ENCODE assay signal across 21 mouse cellular contexts in the genomic region with DNA sequence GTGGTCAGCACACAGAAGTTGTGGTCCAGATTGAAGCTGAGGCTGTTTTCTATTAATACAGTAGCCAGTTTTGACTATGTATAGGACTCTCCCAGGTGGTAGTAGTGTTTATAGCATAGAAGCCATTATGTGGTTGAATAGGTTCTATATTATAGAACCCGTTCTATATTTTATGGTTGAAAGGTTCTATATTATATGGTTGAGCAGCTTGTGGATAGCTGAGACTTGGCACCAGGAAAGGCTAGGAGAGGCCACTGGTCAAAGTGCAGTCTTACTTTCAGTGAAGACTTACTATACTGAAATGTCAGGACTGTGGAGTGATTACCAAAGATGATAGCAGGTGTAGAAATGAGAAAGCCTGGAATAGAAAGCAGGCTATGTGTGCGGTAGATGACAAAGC.
A peak's percentile ranks its signal among the peaks of the same experiment; 100 is the strongest.
DNase-seq lines count a peak whose midpoint lies in the region; ATAC-seq and TF ChIP-seq lines count a peak whose summit lies in the region.
"Had no signal": no experiment of that assay in that cellular context is flagged by ENCODE, and none has a peak within 500 bp of the region (broad histone marks: within the 10 kb centered on the region; RNA-seq: fewer than 3 reads in every experiment).

No protein-coding gene starts in this region.

- H3K27me3 ChIP-seq in kidney, embryonic 14.5 days (ENCODE audit: control insufficient read depth, insufficient read depth, low read length) = no peaks in the 10 kb centered on the region
- no peaks in the 10 kb centered on the region for H3K27me3 ChIP-seq in kidney, embryonic 16.5 days (ENCODE audit: insufficient read depth, low read length)
- H3K27me3 ChIP-seq in myocyte (ENCODE audit: control insufficient read depth, insufficient read depth, insufficient read length) = no peaks in the 10 kb centered on the region
- no peaks in the 10 kb centered on the region for H3K27me3 ChIP-seq in forebrain, embryonic 11.5 days (ENCODE audit: control insufficient read depth, insufficient read depth, low read length)
- H3K27me3 ChIP-seq: embryonic facial prominence, embryonic 12.5 days; forebrain, embryonic 12.5 days had no signal

- no peaks in the 10 kb centered on the region for H3K79me2 ChIP-seq in myocyte (ENCODE audit: control insufficient read depth, insufficient read depth)

- peak; percentile 42 for DNase-seq in kidney, adult 9 months
- no peak for DNase-seq in kidney, adult 18-20 months
- peak; percentile 23 for DNase-seq in kidney, postnatal 14 days
- DNase-seq in forebrain, embryonic 11.5 days (ENCODE audit: low spot score) = no peak
- DNase-seq: adrenal gland, adult 2 months; adrenal gland, postnatal 10 days; adrenal gland, postnatal 25 days; cerebellum, adult 11 months; cerebellum, adult 18-20 months; cerebellum, adult 8-10 months; cerebellum, adult 9-11 months; cerebellum, postnatal 14 days; cerebellum, postnatal 36 days; embryo, embryonic 11 days had no signal

- H3K4me1 ChIP-seq in kidney, embryonic 14.5 days (ENCODE audit: control insufficient read depth, insufficient read depth, low read length) = no peaks in the 10 kb centered on the region
- H3K4me1 ChIP-seq in kidney, embryonic 16.5 days (ENCODE audit: insufficient read depth, low read length) = 0 out of 2 replicates have a peak, but pooled peaks cover 2% of the 10 kb centered on the region
- H3K4me1 ChIP-seq in forebrain, embryonic 11.5 days (replicated peaks; ENCODE audit: control insufficient read depth, insufficient read depth, low read length) = no peaks in the 10 kb centered on the region
- H3K4me1 ChIP-seq: embryonic facial prominence, embryonic 12.5 days; forebrain, embryonic 12.5 days had no signal

- no peak overlapping the region for H3K4me3 ChIP-seq in kidney, embryonic 14.5 days (ENCODE audit: low read length)
- no peak overlapping the region for H3K4me3 ChIP-seq in kidney, embryonic 16.5 days (ENCODE audit: low read length)
- no peak overlapping the region for H3K4me3 ChIP-seq in myocyte
- no peak overlapping the region for H3K4me3 ChIP-seq in forebrain, embryonic 11.5 days (ENCODE audit: low read depth, low read length)
- H3K4me3 ChIP-seq: embryonic facial prominence, embryonic 12.5 days; forebrain, embryonic 12.5 days had no signal

- ATAC-seq in kidney, embryonic 14.5 days (ENCODE audit: low FRiP score, low TSS enrichment) = no peak
- ATAC-seq in kidney, embryonic 16.5 days (ENCODE audit: low FRiP score, low TSS enrichment) = peak; percentile 51; the same call in 1 of the 2 replicates
- no peak for ATAC-seq in forebrain, embryonic 11.5 days (replicated peaks; ENCODE audit: low FRiP score)
- ATAC-seq: forebrain, embryonic 14.5 days; forebrain, embryonic 16.5 days had no signal

- TF ChIP-seq POLR2A in myocyte (IDR thresholded peaks at IDR 0.05; ENCODE audit: insufficient read length, low read depth) = no peak

- H3ac ChIP-seq in myocyte (ENCODE audit: control insufficient read depth, insufficient read length) = no peak overlapping the region

- 82% methylated on average over 2 of the region's 2 CpGs for WGBS in kidney, embryonic 14.5 days
- 71% methylated on average over 2 of the region's 2 CpGs for WGBS in kidney, embryonic 16.5 days
- 88% methylated on average over 2 of the region's 2 CpGs for WGBS in forebrain, embryonic 11.5 days

- H3K36me3 ChIP-seq in kidney, embryonic 14.5 days (ENCODE audit: control insufficient read depth, insufficient read depth, low read length) = no peaks in the 10 kb centered on the region
- no peaks in the 10 kb centered on the region for H3K36me3 ChIP-seq in kidney, embryonic 16.5 days (ENCODE audit: insufficient read depth, low read length)
- H3K36me3 ChIP-seq in myocyte (ENCODE audit: control insufficient read depth, insufficient read depth) = no peaks in the 10 kb centered on the region
- H3K36me3 ChIP-seq in forebrain, embryonic 11.5 days (ENCODE audit: control insufficient read depth, insufficient read depth, low read length) = no peaks in the 10 kb centered on the region
- H3K36me3 ChIP-seq: embryonic facial prominence, embryonic 12.5 days; forebrain, embryonic 12.5 days had no signal

- H3K9me3 ChIP-seq in kidney, embryonic 14.5 days (ENCODE audit: control insufficient read depth, low read length) = no peaks in the 10 kb centered on the region
- H3K9me3 ChIP-seq in kidney, embryonic 16.5 days (ENCODE audit: low read length) = no peaks in the 10 kb centered on the region
- H3K9me3 ChIP-seq in forebrain, embryonic 11.5 days (ENCODE audit: control insufficient read depth, low read length) = no peaks in the 10 kb centered on the region
- H3K9me3 ChIP-seq: embryonic facial prominence, embryonic 12.5 days; forebrain, embryonic 12.5 days had no signal

- H3K4me2 ChIP-seq in kidney, embryonic 14.5 days (replicated peaks; ENCODE audit: low read depth, low read length) = no peak overlapping the region
- no peak overlapping the region for H3K4me2 ChIP-seq in kidney, embryonic 16.5 days (replicated peaks; ENCODE audit: low read depth, low read length)
- peak overlapping the region; percentile 13 for H3K4me2 ChIP-seq in myocyte (ENCODE audit: low read depth)
- H3K4me2 ChIP-seq in forebrain, embryonic 11.5 days (ENCODE audit: low read depth, low read length, severe bottlenecking) = no peak overlapping the region
- H3K4me2 ChIP-seq: embryonic facial prominence, embryonic 12.5 days; forebrain, embryonic 12.5 days had no signal

- no peak overlapping the region for H3K27ac ChIP-seq in kidney, embryonic 14.5 days (ENCODE audit: low read depth, low read length)
- H3K27ac ChIP-seq in kidney, embryonic 16.5 days (ENCODE audit: low read length) = no peak overlapping the region
- no peak overlapping the region for H3K27ac ChIP-seq in forebrain, embryonic 11.5 days (ENCODE audit: low read depth, low read length)
- H3K27ac ChIP-seq: embryonic facial prominence, embryonic 12.5 days; forebrain, embryonic 12.5 days had no signal

- no peak overlapping the region for H3K9ac ChIP-seq in kidney, embryonic 14.5 days (ENCODE audit: low read depth, low read length)
- no peak overlapping the region for H3K9ac ChIP-seq in kidney, embryonic 16.5 days (replicated peaks; ENCODE audit: low read length)
- H3K9ac ChIP-seq in forebrain, embryonic 11.5 days (ENCODE audit: low read length) = no peak overlapping the region
- H3K9ac ChIP-seq: embryonic facial prominence, embryonic 12.5 days; forebrain, embryonic 12.5 days had no signal

TF ChIP-seq in myocyte, 11 proteins besides CTCF, POLR2A, EP300 and RAD21:
- TF ChIP-seq TCF3 (IDR thresholded peaks at IDR 0.05; ENCODE audit: insufficient read length, low read depth) = no peak
- TF ChIP-seq SRF (IDR thresholded peaks at IDR 0.05; ENCODE audit: control insufficient read depth, insufficient read length, low read depth) = no peak
- no peak for TF ChIP-seq REST (IDR thresholded peaks at IDR 0.05; ENCODE audit: insufficient read depth, insufficient read length)
- no peak for TF ChIP-seq MYOG (IDR thresholded peaks at IDR 0.05; ENCODE audit: control insufficient read depth in 1 of 3, insufficient read depth in 1 of 3, insufficient read length in 2 of 3, low read depth in 2 of 3)

Comparison
In these comparisons a context has a peak if more than half of its experiments do, and no peak if none do; other contexts are left out.
1. DNase-seq: peak in kidney, adult 9 months (single experiment) and kidney, postnatal 14 days (single experiment); none in kidney, adult 18-20 months (single experiment) and forebrain, embryonic 11.5 days (single experiment).